Mouse (Mus musculus) heart, embryonic 10.5 days (tissue): ENCODE results near the gene Ppp3cb. TPM values are rescaled to one million over a fixed set of nuclear protein-coding genes. Genes with fewer than 3 reads are reported as not detected.
"Not testable (repeated sequence)": the region's sequence is repeated elsewhere in the genome, so short reads cannot be mapped to it uniquely, and the experiment has no call there.

Experiments used
- DNase-seq: peaks from one replicate; pipeline ENCODE4 v3.0.0-alpha.2; 2017; ENCODE audit warnings: low spot score
- H3K27ac ChIP-seq: fragments of 300-500 bp; sonication (generic); 2 replicates; pipeline ENCODE4 v1.5.1; 2016; ENCODE audit warnings: mild to moderate bottlenecking
- H3K27me3 ChIP-seq: fragments of 300-500 bp; sonication (generic); 2 replicates; pipeline ENCODE4 v1.6.1; 2016; ENCODE audit warnings: mild to moderate bottlenecking; ENCODE audit not compliant: poor library complexity, insufficient read depth, severe bottlenecking
- H3K36me3 ChIP-seq: fragments of 300-500 bp; sonication (generic); 2 replicates; pipeline ENCODE4 v1.6.1; 2016; ENCODE audit warnings: mild to moderate bottlenecking, moderate library complexity
- H3K4me1 ChIP-seq: fragments of 300-500 bp; sonication (generic); 2 replicates; pipeline ENCODE4 v1.6.1; 2016; ENCODE audit warnings: mild to moderate bottlenecking
- H3K4me3 ChIP-seq: fragments of 300-500 bp; sonication (generic); 2 replicates; pipeline ENCODE4 v1.5.1; 2016; ENCODE audit warnings: mild to moderate bottlenecking, moderate library complexity
- H3K9me3 ChIP-seq: fragments of 300-500 bp; sonication (generic); 2 replicates; pipeline ENCODE4 v1.6.1; 2016; ENCODE audit warnings: mild to moderate bottlenecking, moderate library complexity
- WGBS: fragments of 180-500 bp; shearing (Covaris S2); methylation state at CpG from one replicate; pipeline ENCODE4 v1.1.7; 2016; 5-methylcytosine and 5-hydroxymethylcytosine counted together
- polyA plus RNA-seq: library from polyadenylated mRNA; unstranded; fragments of >200 nt; fragmentation: Nextera tagmentation; extraction: Ambion mirVana; gene quantifications from 2 replicates; pipeline ENCODE4 v1.2.1, GENCODE M21; 2016

The Ppp3cb gene
- polyA plus RNA-seq: 36.2 and 37.8 TPM in 2 replicates

DNA sequence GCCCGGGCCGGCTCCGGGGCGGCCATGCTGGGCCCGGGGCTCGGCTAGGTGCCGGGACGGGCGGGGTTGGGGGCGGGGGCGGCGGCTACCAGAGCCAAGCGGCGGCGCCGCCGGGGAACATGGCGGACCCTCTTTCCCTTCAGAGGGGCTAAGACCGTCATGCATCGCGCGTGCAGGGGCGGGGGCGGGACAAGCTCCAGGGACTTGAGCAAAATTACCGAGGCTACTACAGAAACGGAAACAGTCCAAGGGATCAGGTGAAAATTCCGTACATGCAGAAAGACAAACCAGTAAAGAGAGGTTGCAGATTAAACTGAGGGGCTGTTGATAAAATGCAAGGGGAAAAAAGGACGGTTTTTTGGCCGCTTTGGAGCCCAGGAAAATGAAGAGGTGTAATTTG lies at the start of gene Ppp3cb:
Ppp3cb (minus strand) TSS at position 159 of the 400 bp plus-strand sequence.
- peak within 1 kb of the TSS; percentile 100 for H3K27ac ChIP-seq
- WGBS: under 1% methylated on average over 26 of the region's 29 CpGs
- no peaks in the 10 kb centered on the region for H3K27me3 ChIP-seq
- peak within 1 kb of the TSS; percentile 97 for H3K4me3 ChIP-seq
- H3K4me1 ChIP-seq: peaks cover 8% of the 10 kb centered on the region
- no peaks in the 10 kb centered on the region for H3K9me3 ChIP-seq
- H3K36me3 ChIP-seq: peaks cover 32% of the 10 kb centered on the region
- peak; percentile 96 for DNase-seq

DNA sequence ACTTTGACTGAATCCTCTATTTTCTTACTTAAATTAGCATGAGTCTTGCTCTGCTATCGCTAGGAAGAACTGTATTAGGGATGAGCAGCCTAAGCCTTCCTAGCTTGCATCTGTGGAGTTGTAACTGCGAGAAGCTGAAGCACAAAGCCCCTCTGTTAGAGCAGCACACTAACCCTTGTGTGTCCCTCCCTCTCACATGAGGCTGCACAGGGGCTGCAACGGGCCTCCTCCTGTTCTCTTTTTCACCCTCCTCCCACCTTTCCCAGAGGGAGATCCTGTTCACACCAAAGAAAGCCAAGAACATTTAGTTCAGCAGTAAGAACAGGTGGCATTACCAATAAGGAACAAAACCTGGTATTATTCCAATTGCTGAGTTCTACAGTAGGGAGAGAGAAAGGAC lies 49.4 kb upstream of the Ppp3cb start:
- H3K27me3 ChIP-seq: no peaks in the 10 kb centered on the region
- H3K27ac ChIP-seq: peak overlapping the region; percentile 12; the same call in 1 of the 2 replicates
- WGBS: 44% methylated on average over 3 of the region's 3 CpGs
- H3K36me3 ChIP-seq: 0 out of 2 replicates have a peak, but pooled peaks cover 1% of the 10 kb centered on the region
- H3K4me1 ChIP-seq: peaks cover 30% of the 10 kb centered on the region
- no peaks in the 10 kb centered on the region for H3K9me3 ChIP-seq
- no peak for DNase-seq
- H3K4me3 ChIP-seq: no peak overlapping the region

DNA sequence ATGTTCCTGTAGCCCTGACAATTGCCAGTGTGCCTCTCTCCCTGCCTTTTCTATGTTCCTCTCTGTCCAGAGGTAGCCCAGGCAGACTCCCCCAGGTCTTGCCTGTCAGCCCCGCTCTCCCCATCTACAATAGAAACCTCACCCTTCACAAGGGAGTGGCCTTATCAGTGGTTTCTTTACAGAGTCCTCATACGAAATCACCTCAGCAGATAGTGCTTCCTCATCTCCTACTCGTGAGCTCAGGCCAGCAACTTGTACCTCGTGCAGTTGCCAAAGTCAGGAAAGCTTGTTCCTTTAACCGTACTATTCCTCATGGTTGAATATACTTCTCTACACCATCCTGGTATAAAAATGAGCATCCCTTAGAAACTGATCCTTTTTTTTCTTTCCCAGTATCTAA lies 41.1 kb upstream of the Ppp3cb start:
- DNase-seq: no peak
- Histone ChIP-seq H3K4me3 (no peak overlapping the region), H3K27me3 (no peaks in the 10 kb centered on the region), H3K27ac (no peak overlapping the region), H3K36me3 (peaks cover 28% of the 10 kb centered on the region), H3K9me3 (no peaks in the 10 kb centered on the region), H3K4me1 (no peaks in the 10 kb centered on the region)
- 53% methylated on average over 5 of the region's 5 CpGs for WGBS

- H3K27ac ChIP-seq: no peak overlapping the region
- H3K4me1 ChIP-seq: no peaks in the 10 kb centered on the region
- no peak for DNase-seq
- H3K27me3 ChIP-seq: no peaks in the 10 kb centered on the region
- no peaks in the 10 kb centered on the region for H3K9me3 ChIP-seq
- WGBS: 78% methylated on average over 6 of the region's 6 CpGs
- peaks cover 15% of the 10 kb centered on the region for H3K36me3 ChIP-seq
- no peak overlapping the region for H3K4me3 ChIP-seq
Observed at GRCm38 (mm10) chr14:20578822-20579407, 32.5 kb upstream of the Ppp3cb start.

DNA sequence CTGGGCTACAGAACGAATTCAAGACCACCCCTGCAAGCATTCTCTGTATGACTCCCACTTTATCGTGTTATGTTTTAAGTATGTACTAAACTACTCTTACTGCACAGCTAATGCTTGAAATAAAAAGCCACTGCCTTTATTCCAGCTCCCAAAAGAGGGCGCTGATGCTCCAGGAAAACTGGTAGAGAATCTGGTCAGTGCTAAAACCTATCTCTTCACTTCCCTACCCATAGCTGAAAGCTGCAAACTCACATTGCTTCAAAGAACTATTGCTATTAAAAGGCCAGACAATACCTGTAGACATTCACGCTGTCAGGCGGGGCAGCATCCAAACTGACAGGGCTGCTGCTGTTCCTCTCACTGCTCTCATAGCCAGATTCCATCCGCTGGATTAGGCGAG lies 29.8 kb upstream of the Ppp3cb start:
- H3K9me3 ChIP-seq: no peaks in the 10 kb centered on the region
- H3K4me3 ChIP-seq: no peak overlapping the region
- H3K27me3 ChIP-seq: no peaks in the 10 kb centered on the region
- no peak overlapping the region for H3K27ac ChIP-seq
- no peaks in the 10 kb centered on the region for H3K4me1 ChIP-seq
- peaks cover 17% of the 10 kb centered on the region for H3K36me3 ChIP-seq
- 54% methylated on average over 7 of the region's 7 CpGs for WGBS
- peak; percentile 81 for DNase-seq

DNA sequence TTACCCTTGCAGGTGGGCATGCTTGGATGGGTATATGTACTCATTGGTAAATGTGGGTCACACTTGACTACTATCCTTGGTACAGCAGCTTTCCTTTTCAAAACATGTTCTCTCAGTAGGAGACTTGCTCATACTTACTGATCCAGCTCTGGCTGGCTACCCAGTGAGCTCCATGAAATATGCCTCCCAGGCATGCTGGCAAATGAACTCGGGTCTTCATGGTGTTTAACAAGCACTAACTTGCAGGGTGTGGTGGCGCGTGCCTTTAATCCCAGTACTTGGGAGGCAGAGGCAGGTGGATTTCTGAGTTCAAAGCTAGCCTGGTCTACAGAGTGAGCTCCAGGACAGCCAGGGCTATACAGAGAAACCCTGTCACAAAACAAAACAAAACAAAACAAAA lies 26.8 kb upstream of the Ppp3cb start:
- not testable (repeated sequence) for DNase-seq, H3K9me3 ChIP-seq, H3K4me3 ChIP-seq, H3K4me1 ChIP-seq, H3K27me3 ChIP-seq, H3K27ac ChIP-seq
- peaks cover 33% of the 10 kb centered on the region for H3K36me3 ChIP-seq
- 86% methylated on average over 3 of the region's 3 CpGs for WGBS

GRCm38 (mm10) chr14:20565256-20566021 lies 19.1 kb upstream of the Ppp3cb start:
- no peak for DNase-seq
- Histone ChIP-seq H3K27ac (no peak overlapping the region), H3K36me3 (peaks cover 56% of the 10 kb centered on the region), H3K27me3 (no peaks in the 10 kb centered on the region), H3K9me3 (no peaks in the 10 kb centered on the region), H3K4me1 (no peaks in the 10 kb centered on the region), H3K4me3 (no peak overlapping the region)
- WGBS: 79% methylated on average over 9 of the region's 9 CpGs

- Histone ChIP-seq H3K36me3 (peaks cover 54% of the 10 kb centered on the region), H3K4me1 (no peaks in the 10 kb centered on the region), H3K4me3 (no peak overlapping the region), H3K27me3 (no peaks in the 10 kb centered on the region), H3K9me3 (no peaks in the 10 kb centered on the region), H3K27ac (no peak overlapping the region)
- DNase-seq: no peak
- 71% methylated on average over 12 of the region's 12 CpGs for WGBS
Observed at GRCm38 (mm10) chr14:20564692-20565091, 18.3 kb upstream of the Ppp3cb start.

GRCm38 (mm10) chr14:20561897-20562296 lies 15.5 kb upstream of the Ppp3cb start:
- Histone ChIP-seq H3K27ac (no peak overlapping the region), H3K4me3 (no peak overlapping the region), H3K9me3 (no peaks in the 10 kb centered on the region), H3K4me1 (no peaks in the 10 kb centered on the region), H3K36me3 (peaks cover 52% of the 10 kb centered on the region), H3K27me3 (no peaks in the 10 kb centered on the region)
- WGBS: 87% methylated on average over 5 of the region's 5 CpGs
- no peak for DNase-seq

DNA sequence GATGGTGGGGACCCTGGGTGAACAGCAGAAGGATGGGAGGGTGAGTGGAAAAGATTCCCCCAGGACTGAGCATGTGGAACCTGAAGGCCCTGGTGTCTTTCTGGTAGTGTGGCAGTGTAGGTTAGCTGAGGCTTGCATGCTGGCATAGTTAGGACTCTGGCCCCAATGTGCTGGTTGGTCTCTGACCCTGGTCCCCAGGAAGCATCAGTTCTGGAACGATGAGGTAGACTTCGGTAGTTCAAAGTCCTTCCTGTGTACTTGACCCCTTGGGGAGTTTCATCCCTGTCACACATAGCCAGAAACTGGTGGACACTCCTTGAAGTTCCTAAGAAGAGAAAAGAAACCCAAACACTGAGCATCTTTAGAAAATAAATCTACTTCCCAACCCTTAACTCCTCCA lies 3.8 kb upstream of the Ppp3cb start:
- no peak for DNase-seq
- H3K36me3 ChIP-seq: peaks cover 37% of the 10 kb centered on the region
- no peak overlapping the region for H3K27ac ChIP-seq
- no peaks in the 10 kb centered on the region for H3K9me3 ChIP-seq
- H3K27me3 ChIP-seq: no peaks in the 10 kb centered on the region
- no peak overlapping the region for H3K4me3 ChIP-seq
- H3K4me1 ChIP-seq: 0 out of 2 replicates have a peak, but pooled peaks cover 4% of the 10 kb centered on the region
- 89% methylated on average over 2 of the region's 2 CpGs for WGBS

GRCm38 (mm10) chr14:20545529-20546331 lies 643 bp downstream of the Ppp3cb start:
- Histone ChIP-seq H3K27ac (peak overlapping the region; percentile 100), H3K9me3 (no peaks in the 10 kb centered on the region), H3K27me3 (no peaks in the 10 kb centered on the region), H3K36me3 (peaks cover 27% of the 10 kb centered on the region), H3K4me1 (peaks cover 8% of the 10 kb centered on the region), H3K4me3 (peak overlapping the region; percentile 97)
- peak; percentile 95 for DNase-seq
- WGBS: under 1% methylated on average over 66 of the region's 67 CpGs

DNA sequence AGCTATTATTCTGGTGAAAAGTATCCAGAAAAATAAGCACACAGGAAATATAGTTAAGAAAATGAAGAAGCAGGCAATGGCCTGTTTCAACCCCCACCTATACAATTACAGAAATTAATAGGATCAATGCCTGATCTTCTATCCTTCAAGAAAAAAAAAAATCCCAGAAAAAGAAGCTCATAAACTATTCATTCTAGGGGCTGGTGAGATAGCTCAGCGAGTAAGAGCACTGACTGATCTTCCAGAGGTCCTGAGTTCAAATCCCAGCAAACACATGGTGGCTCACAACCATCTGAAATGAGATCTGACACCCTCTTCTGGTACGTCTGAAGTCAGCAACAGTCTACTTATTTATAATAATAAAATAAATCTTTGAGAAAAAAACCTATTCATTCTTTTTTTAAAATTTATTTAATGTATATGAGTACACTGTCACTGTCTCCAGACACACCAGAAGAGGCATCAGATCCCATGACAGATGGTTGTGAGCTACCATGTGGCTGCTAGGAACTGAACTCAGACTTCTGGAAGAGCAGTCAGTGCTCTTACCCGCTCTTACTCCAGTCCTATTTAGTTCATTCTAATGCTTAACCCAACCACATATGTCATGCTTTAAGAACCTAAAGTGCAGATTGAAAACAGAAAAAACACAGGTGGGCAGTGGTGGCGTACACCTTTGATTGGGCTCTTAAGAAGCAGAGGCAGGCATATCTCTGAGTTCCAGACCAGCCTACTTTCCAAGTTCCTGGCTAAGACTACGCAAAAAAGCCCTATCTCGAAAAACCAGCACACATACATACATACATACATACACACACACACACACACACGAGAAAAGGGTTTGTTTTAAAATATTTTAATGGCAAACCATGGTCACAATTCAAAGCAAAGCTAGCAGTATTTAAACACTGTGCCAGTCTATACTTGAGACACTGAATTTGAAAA lies 1.6 kb downstream of the Ppp3cb start:
- peaks cover 20% of the 10 kb centered on the region for H3K36me3 ChIP-seq
- peak overlapping the region; percentile 97 for H3K4me3 ChIP-seq
- DNase-seq: no peak
- no peaks in the 10 kb centered on the region for H3K9me3 ChIP-seq
- WGBS: 65% methylated on average over 7 of the region's 7 CpGs
- H3K4me1 ChIP-seq: peaks cover 8% of the 10 kb centered on the region
- H3K27me3 ChIP-seq: no peaks in the 10 kb centered on the region
- peak overlapping the region; percentile 100; the same call in 1 of the 2 replicates for H3K27ac ChIP-seq
